Mouse (Mus musculus): ENCODE measurements around the gene Zfhx3. TPM values are rescaled to one million over a fixed set of nuclear protein-coding genes. Genes with fewer than 3 reads are reported as not detected.
A peak's percentile ranks its signal among the peaks of the same experiment; 100 is the strongest.

The Zfhx3 gene
- total and polyA plus RNA-seq, 3 experiments, result 0.23 to 2.5 TPM; not detected in 1

DNA sequence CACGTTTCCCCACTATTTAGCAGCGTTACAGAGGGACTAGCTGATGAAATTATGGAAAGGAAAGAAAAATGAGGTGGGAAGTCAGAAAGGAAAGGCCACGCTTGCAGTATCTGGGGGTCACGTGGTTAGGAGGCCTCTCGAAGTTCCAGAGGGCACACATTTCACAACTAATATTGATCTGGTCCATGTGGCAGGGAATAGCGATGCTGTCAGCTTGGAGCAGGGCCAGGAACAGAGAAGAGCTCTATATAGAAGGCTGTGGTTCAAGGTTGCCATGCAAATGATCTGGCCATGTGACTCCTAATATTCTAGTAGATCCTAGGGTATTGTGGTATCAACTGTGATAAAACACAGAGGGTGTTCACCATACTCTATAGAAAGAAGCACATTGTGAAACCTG is 1048.1 kb downstream of the Zfhx3 start:
- no peak for DNase-seq (ENCODE audit: low read depth, low spot score)
- Histone ChIP-seq H3K9ac (ENCODE audit: control insufficient read depth, low read depth, low read length, poor library complexity, severe bottlenecking) (no peak overlapping the region), H3K36me3 (ENCODE audit: control insufficient read depth in 1 of 2, insufficient read depth in 2 of 2, low read length in 2 of 2) (peaks cover 0 to 51% of the 10 kb centered on the region in 2 experiments; a peak in 2 of 4 replicates), H3K27me3 (ENCODE audit: control insufficient read depth in 1 of 2, insufficient read depth in 2 of 2, low read length in 2 of 2) (no peaks in the 10 kb centered on the region), H3K4me1 (ENCODE audit: control insufficient read depth in 1 of 2, insufficient read depth in 2 of 2, low read length in 2 of 2) (peaks cover 42 to 53% of the 10 kb centered on the region in 2 experiments), H3K9me3 (replicated peaks; ENCODE audit: insufficient read depth, low read length) (no peaks in the 10 kb centered on the region), H3K27ac (ENCODE audit: control insufficient read depth, low read depth, low read length) (no peak overlapping the region), H3K79me2 (ENCODE audit: control insufficient read depth, insufficient read depth, low read length, poor library complexity) (no peaks in the 10 kb centered on the region), H3K4me3 (ENCODE audit: control insufficient read depth in 1 of 2, insufficient read depth in 1 of 2, low read depth in 2 of 2, low read length in 2 of 2) (no peak overlapping the region)
- TF ChIP-seq TAL1 (IDR thresholded peaks at IDR 0.05; ENCODE audit: low read length) (no peak), USF1 (IDR thresholded peaks at IDR 0.05; ENCODE audit: low read depth, low read length) (peak; percentile 76)

DNA sequence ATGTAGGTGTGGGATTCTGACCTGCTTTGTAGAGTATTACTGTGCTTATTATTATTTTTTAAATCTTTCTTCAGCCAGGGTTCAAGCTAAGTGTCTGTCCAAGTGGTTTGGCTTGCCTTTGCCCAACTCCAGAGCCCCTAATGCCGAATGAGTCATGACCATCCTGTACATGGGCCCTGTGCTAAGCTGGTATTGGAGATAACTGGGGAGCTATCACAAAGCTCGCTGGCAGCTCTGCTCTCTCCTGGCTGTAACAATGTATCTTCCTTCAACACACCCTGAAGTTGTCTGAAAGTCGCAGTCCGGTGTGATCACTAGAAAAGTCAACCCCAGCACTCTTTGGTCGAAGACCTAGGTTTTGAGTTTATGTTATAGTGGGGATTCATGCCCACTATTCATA is 1049.0 kb downstream of the Zfhx3 start:
- no peaks in the 10 kb centered on the region for H3K9me3 ChIP-seq (replicated peaks; ENCODE audit: insufficient read depth, low read length)

DNA sequence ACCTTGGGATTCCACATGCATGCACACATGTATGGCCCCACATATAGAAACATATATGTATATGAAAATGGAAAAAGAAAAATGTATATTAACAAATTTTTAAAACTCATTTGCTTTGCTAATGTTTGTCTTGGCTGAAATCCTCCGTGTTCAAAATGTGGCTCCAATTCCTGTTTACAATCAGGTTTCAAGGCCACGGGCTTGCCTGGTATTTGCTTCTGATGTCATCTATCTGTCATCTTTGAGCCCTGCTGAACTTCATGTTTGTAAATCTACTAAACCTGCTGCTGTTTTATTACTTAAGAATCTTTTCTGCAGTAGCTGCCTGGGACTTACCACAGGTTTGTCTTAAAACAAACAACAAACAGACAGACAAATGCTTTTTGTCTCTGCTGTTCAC is 1051.3 kb downstream of the Zfhx3 start:
- no peaks in the 10 kb centered on the region for H3K27me3 ChIP-seq (ENCODE audit: control insufficient read depth in 1 of 2, insufficient read depth in 2 of 2, low read length in 2 of 2)
- no peak for DNase-seq (ENCODE audit: low read depth, low spot score)
- peak overlapping the region; percentile 71 for H3K27ac ChIP-seq (ENCODE audit: control insufficient read depth, low read depth, low read length)
- peak overlapping the region; percentile 26 for H3K9ac ChIP-seq (ENCODE audit: control insufficient read depth, low read depth, low read length, poor library complexity, severe bottlenecking)
- TF ChIP-seq ZC3H11A (IDR thresholded peaks at IDR 0.05; ENCODE audit: low read depth, low read length) (no peak), CHD1 (IDR thresholded peaks at IDR 0.05; ENCODE audit: low read depth, low read length) (no peak), CHD2 (IDR thresholded peaks at IDR 0.05; ENCODE audit: low read length) (no peak), POLR2AphosphoS5 (IDR thresholded peaks at IDR 0.05; ENCODE audit: borderline replicate concordance, low read depth, low read length) (no peak), TBP (IDR thresholded peaks at IDR 0.05; ENCODE audit: low read depth, low read length) (no peak), BHLHE40 (IDR thresholded peaks at IDR 0.05; ENCODE audit: borderline replicate concordance, low read depth, low read length) (no peak), SIN3A (IDR thresholded peaks at IDR 0.05; ENCODE audit: low read length) (no peak), MAX (IDR thresholded peaks at IDR 0.05; ENCODE audit: low read length) (no peak), E2F4 (IDR thresholded peaks at IDR 0.05; ENCODE audit: borderline replicate concordance, low read depth, low read length) (no peak), RAD21 (IDR thresholded peaks at IDR 0.05; ENCODE audit: low read depth, low read length) (no peak), TAL1 (IDR thresholded peaks at IDR 0.05; ENCODE audit: low read length) (no peak), MXI1 (IDR thresholded peaks at IDR 0.05; ENCODE audit: low read depth, low read length) (no peak), KAT2A (conservative IDR thresholded peaks at IDR 0.05; ENCODE audit: low read depth, low read length) (no peak), UBTF (IDR thresholded peaks at IDR 0.05; ENCODE audit: borderline replicate concordance, insufficient read depth, low read depth, low read length) (no peak), USF2 (IDR thresholded peaks at IDR 0.05; ENCODE audit: borderline replicate concordance in 1 of 2, insufficient read depth in 1 of 2, low read depth in 1 of 2, low read length in 2 of 2) (no peak)
- no peaks in the 10 kb centered on the region for H3K9me3 ChIP-seq (replicated peaks; ENCODE audit: insufficient read depth, low read length)
- H3K79me2 ChIP-seq (ENCODE audit: control insufficient read depth, insufficient read depth, low read length, poor library complexity), result no peaks in the 10 kb centered on the region
- peaks cover 0 to 69% of the 10 kb centered on the region in 2 experiments; a peak in 2 of 4 replicates for H3K36me3 ChIP-seq (ENCODE audit: control insufficient read depth in 1 of 2, insufficient read depth in 2 of 2, low read length in 2 of 2)
- H3K4me1 ChIP-seq (ENCODE audit: control insufficient read depth in 1 of 2, insufficient read depth in 2 of 2, low read length in 2 of 2), result peaks cover 56 to 57% of the 10 kb centered on the region in 2 experiments
- no peak overlapping the region for H3K4me3 ChIP-seq (ENCODE audit: control insufficient read depth in 1 of 2, insufficient read depth in 1 of 2, low read depth in 2 of 2, low read length in 2 of 2)

More for the DNA sequence above, 1049.0 kb downstream of the Zfhx3 start:
- no peaks in the 10 kb centered on the region for H3K27me3 ChIP-seq (ENCODE audit: control insufficient read depth in 1 of 2, insufficient read depth in 2 of 2, low read length in 2 of 2)
- H3K4me3 ChIP-seq (ENCODE audit: control insufficient read depth in 1 of 2, insufficient read depth in 1 of 2, low read depth in 2 of 2, low read length in 2 of 2), result peak overlapping the region in 1 of 2 experiments; percentile 30; a peak in 1 of 4 replicates
- no peak overlapping the region for H3K9ac ChIP-seq (ENCODE audit: control insufficient read depth, low read depth, low read length, poor library complexity, severe bottlenecking)
- no peaks in the 10 kb centered on the region for H3K79me2 ChIP-seq (ENCODE audit: control insufficient read depth, insufficient read depth, low read length, poor library complexity)
- peaks cover 0 to 52% of the 10 kb centered on the region in 2 experiments; a peak in 2 of 4 replicates for H3K36me3 ChIP-seq (ENCODE audit: control insufficient read depth in 1 of 2, insufficient read depth in 2 of 2, low read length in 2 of 2)
- peak overlapping the region; percentile 69 for H3K27ac ChIP-seq (ENCODE audit: control insufficient read depth, low read depth, low read length)
- peaks cover 42 to 49% of the 10 kb centered on the region in 2 experiments for H3K4me1 ChIP-seq (ENCODE audit: control insufficient read depth in 1 of 2, insufficient read depth in 2 of 2, low read length in 2 of 2)
- TF ChIP-seq GATA1 (IDR thresholded peaks at IDR 0.05; ENCODE audit: low read depth, low read length), result peak; percentile 79
- no peak for TF ChIP-seq MYB (IDR thresholded peaks at IDR 0.05; ENCODE audit: low read depth, low read length)
- no peak for TF ChIP-seq USF2 (IDR thresholded peaks at IDR 0.05; ENCODE audit: borderline replicate concordance in 1 of 2, insufficient read depth in 1 of 2, low read depth in 1 of 2, low read length in 2 of 2)
- no peak for TF ChIP-seq RAD21 (IDR thresholded peaks at IDR 0.05; ENCODE audit: low read depth, low read length)
- no peak for TF ChIP-seq MXI1 (IDR thresholded peaks at IDR 0.05; ENCODE audit: low read depth, low read length)
- TF ChIP-seq JUND (IDR thresholded peaks at IDR 0.05; ENCODE audit: low read depth, low read length), result peak; percentile 65
- TF ChIP-seq ZNF384 (IDR thresholded peaks at IDR 0.05; ENCODE audit: low read depth, low read length), result no peak
- TF ChIP-seq TCF12 (IDR thresholded peaks at IDR 0.05; ENCODE audit: low read depth, low read length), result peak; percentile 89
- no peak for TF ChIP-seq MAX (IDR thresholded peaks at IDR 0.05; ENCODE audit: low read length)
- TF ChIP-seq ZMIZ1 (IDR thresholded peaks at IDR 0.05; ENCODE audit: low read depth, low read length), result no peak
- peak; percentile 63; the same call in 1 of the 2 replicates for TF ChIP-seq RCOR1 (IDR thresholded peaks at IDR 0.05; ENCODE audit: low read depth, low read length)
- peak; percentile 89 for TF ChIP-seq TAL1 (IDR thresholded peaks at IDR 0.05; ENCODE audit: low read length)
- TF ChIP-seq HCFC1 (IDR thresholded peaks at IDR 0.05; ENCODE audit: low read depth, low read length), result no peak
- TF ChIP-seq EP300 (IDR thresholded peaks at IDR 0.05; ENCODE audit: low read depth in 1 of 2, low read length in 2 of 2), result peak; percentile 87 to 91
- TF ChIP-seq MYC (IDR thresholded peaks at IDR 0.05; ENCODE audit: low read depth, low read length), result no peak
- no peak for TF ChIP-seq MAZ (IDR thresholded peaks at IDR 0.05; ENCODE audit: low read depth, low read length)
- TF ChIP-seq E2F4 (IDR thresholded peaks at IDR 0.05; ENCODE audit: borderline replicate concordance, low read depth, low read length), result no peak
- no peak; the same call in 1 of the 2 replicates for TF ChIP-seq MEF2A (IDR thresholded peaks at IDR 0.05; ENCODE audit: extremely low read depth, insufficient replicate concordance, low read depth, low read length, poor library complexity, severe bottlenecking)
- TF ChIP-seq ETS1 (IDR thresholded peaks at IDR 0.05; ENCODE audit: low read depth, low read length), result peak; percentile 51; the same call in 1 of the 2 replicates
- no peak for TF ChIP-seq NRF1 (IDR thresholded peaks at IDR 0.05; ENCODE audit: insufficient read depth, low read depth, low read length, poor library complexity, severe bottlenecking)
- TF ChIP-seq MAFK (IDR thresholded peaks at IDR 0.05; ENCODE audit: borderline replicate concordance, low read depth, low read length), result no peak
- TF ChIP-seq KAT2A (conservative IDR thresholded peaks at IDR 0.05; ENCODE audit: low read depth, low read length), result no peak
- no peak for TF ChIP-seq CHD1 (IDR thresholded peaks at IDR 0.05; ENCODE audit: low read depth, low read length)
- peak; percentile 79 for DNase-seq (ENCODE audit: low read depth, low spot score)

Measured in MEL (cell line).